Mouse (Mus musculus) limb, embryonic 13.5 days (tissue): ENCODE data around the gene Cab39. TPM values are rescaled to one million over a fixed set of nuclear protein-coding genes. Genes with fewer than 3 reads are reported as not detected.
A peak's percentile ranks its signal among the peaks of the same experiment; 100 is the strongest.

Source experiments
- ATAC-seq: fragments of 200-750 bp; cut with Nextera tagmentation; 2 replicates; pipeline ENCODE4 v1.8.0; 2017; ENCODE audit warnings: low read depth, moderate number of reproducible peaks, moderate TSS enrichment; ENCODE audit not compliant: low FRiP score
- H3K27ac ChIP-seq: fragments of 300-500 bp; sonication (generic); 2 replicates; pipeline ENCODE4 v1.5.1; 2015; ENCODE audit warnings: inconsistent platforms, mild to moderate bottlenecking, moderate library complexity
- H3K27me3 ChIP-seq: fragments of 300-500 bp; sonication (generic); 2 replicates; pipeline ENCODE4 v1.6.1; 2015; ENCODE audit warnings: mild to moderate bottlenecking, inconsistent platforms
- H3K36me3 ChIP-seq: fragments of 300-500 bp; sonication (generic); 2 replicates; pipeline ENCODE4 v1.6.1; 2015; ENCODE audit warnings: inconsistent platforms, mild to moderate bottlenecking, moderate library complexity
- H3K4me1 ChIP-seq: fragments of 300-500 bp; sonication (generic); 2 replicates; pipeline ENCODE4 v1.6.1; 2015; ENCODE audit warnings: inconsistent platforms
- H3K4me2 ChIP-seq: fragments of 300-500 bp; sonication (generic); replicated peaks from 2 replicates; pipeline ENCODE4 v1.6.1; 2015; ENCODE audit warnings: inconsistent platforms, mild to moderate bottlenecking, moderate library complexity
- H3K4me3 ChIP-seq: fragments of 300-500 bp; sonication (generic); 2 replicates; pipeline ENCODE4 v1.5.1; 2015; ENCODE audit warnings: moderate library complexity, mild to moderate bottlenecking, inconsistent platforms
- H3K9ac ChIP-seq: fragments of 300-500 bp; sonication (generic); 2 replicates; pipeline ENCODE4 v1.6.1; 2015; ENCODE audit warnings: mild to moderate bottlenecking, inconsistent platforms
- H3K9me3 ChIP-seq: fragments of 300-500 bp; sonication (generic); 2 replicates; pipeline ENCODE4 v1.6.1; 2016; ENCODE audit warnings: inconsistent platforms
- WGBS: fragments of 180-500 bp; shearing (Covaris S2); methylation state at CpG from one replicate; pipeline ENCODE4 v1.1.7; 2015; 5-methylcytosine and 5-hydroxymethylcytosine counted together
- polyA plus RNA-seq: library from polyadenylated mRNA; unstranded; fragments of >200 nt; fragmentation: Nextera tagmentation; extraction: Ambion mirVana; gene quantifications from 2 replicates; pipeline ENCODE4 v1.2.1, GENCODE M21; 2015

The Cab39 gene
- polyA plus RNA-seq, 1 experiment from 2014 or later: 28.5 TPM

GRCm38 (mm10) chr1:85853865-85854264 lies 60.6 kb downstream of the Cab39 start:
- Histone ChIP-seq H3K27ac (no peak overlapping the region), H3K36me3 (peaks cover 29% of the 10 kb centered on the region), H3K4me1 (no peaks in the 10 kb centered on the region), H3K9me3 (no peaks in the 10 kb centered on the region), H3K27me3 (no peaks in the 10 kb centered on the region), H3K4me2 (no peak overlapping the region), H3K9ac (no peak overlapping the region), H3K4me3 (no peak overlapping the region)
- 85% methylated on average over 2 of the region's 2 CpGs for WGBS
- ATAC-seq: no peak

DNA sequence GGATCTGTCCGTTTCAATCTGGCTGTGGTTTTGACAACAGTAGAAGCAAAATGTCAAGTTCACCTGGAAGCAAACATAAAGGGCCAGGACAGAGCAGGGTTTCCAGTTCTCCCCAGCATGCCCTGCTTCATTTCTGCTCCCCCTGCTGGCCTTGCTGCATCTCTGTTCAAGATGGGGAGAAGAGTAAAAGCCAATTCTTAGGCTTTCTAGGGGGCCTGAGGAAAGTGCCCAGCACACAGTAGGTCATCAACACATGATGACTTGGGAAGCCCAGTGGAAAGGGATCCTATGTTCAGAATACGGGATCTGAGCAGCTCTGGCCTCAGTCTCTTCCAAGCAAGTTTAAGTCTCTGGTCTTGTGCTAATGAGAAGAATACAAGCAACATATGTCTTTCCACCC lies 61.2 kb downstream of the Cab39 start:
- Histone ChIP-seq H3K4me3 (no peak overlapping the region), H3K36me3 (peaks cover 22% of the 10 kb centered on the region), H3K27me3 (no peaks in the 10 kb centered on the region), H3K4me2 (no peak overlapping the region), H3K4me1 (no peaks in the 10 kb centered on the region), H3K9me3 (no peaks in the 10 kb centered on the region), H3K27ac (no peak overlapping the region), H3K9ac (no peak overlapping the region)
- ATAC-seq: no peak
- 68% methylated on average over 2 of the region's 2 CpGs for WGBS

GRCm38 (mm10) chr1:85856266-85856665 lies 63.0 kb downstream of the Cab39 start:
- H3K9ac ChIP-seq: no peak overlapping the region
- H3K36me3 ChIP-seq: peaks cover 11% of the 10 kb centered on the region
- WGBS: 89% methylated on average over 3 of the region's 3 CpGs
- no peak overlapping the region for H3K4me2 ChIP-seq
- no peaks in the 10 kb centered on the region for H3K4me1 ChIP-seq
- ATAC-seq: no peak
- H3K9me3 ChIP-seq: peaks cover 1% of the 10 kb centered on the region; the same call in 1 of the 2 replicates
- H3K27ac ChIP-seq: no peak overlapping the region
- no peak overlapping the region for H3K4me3 ChIP-seq
- H3K27me3 ChIP-seq: no peaks in the 10 kb centered on the region

- H3K27me3 ChIP-seq: no peaks in the 10 kb centered on the region
- no peak for ATAC-seq
- no peak overlapping the region for H3K27ac ChIP-seq
- no peak overlapping the region for H3K4me2 ChIP-seq
- peaks cover 4% of the 10 kb centered on the region; the same call in 1 of the 2 replicates for H3K9me3 ChIP-seq
- 80% methylated on average over 6 of the region's 6 CpGs for WGBS
- H3K4me1 ChIP-seq: no peaks in the 10 kb centered on the region
- H3K4me3 ChIP-seq: no peak overlapping the region
- no peak overlapping the region for H3K9ac ChIP-seq
- peaks cover 2% of the 10 kb centered on the region for H3K36me3 ChIP-seq
These were observed 64.1 kb downstream of the Cab39 start for GRCm38 (mm10) chr1:85857261-85857754.

- WGBS: 75% methylated on average over 10 of the region's 10 CpGs
- ATAC-seq: no peak
- H3K9ac ChIP-seq: no peak overlapping the region
- H3K4me3 ChIP-seq: no peak overlapping the region
- peaks cover 14% of the 10 kb centered on the region; the same call in 1 of the 2 replicates for H3K9me3 ChIP-seq
- H3K4me1 ChIP-seq: no peaks in the 10 kb centered on the region
- no peaks in the 10 kb centered on the region for H3K27me3 ChIP-seq
- H3K36me3 ChIP-seq: no peaks in the 10 kb centered on the region
- no peak overlapping the region for H3K27ac ChIP-seq
- H3K4me2 ChIP-seq: no peak overlapping the region
These were observed 71.1 kb downstream of the Cab39 start for GRCm38 (mm10) chr1:85864383-85864782.

DNA sequence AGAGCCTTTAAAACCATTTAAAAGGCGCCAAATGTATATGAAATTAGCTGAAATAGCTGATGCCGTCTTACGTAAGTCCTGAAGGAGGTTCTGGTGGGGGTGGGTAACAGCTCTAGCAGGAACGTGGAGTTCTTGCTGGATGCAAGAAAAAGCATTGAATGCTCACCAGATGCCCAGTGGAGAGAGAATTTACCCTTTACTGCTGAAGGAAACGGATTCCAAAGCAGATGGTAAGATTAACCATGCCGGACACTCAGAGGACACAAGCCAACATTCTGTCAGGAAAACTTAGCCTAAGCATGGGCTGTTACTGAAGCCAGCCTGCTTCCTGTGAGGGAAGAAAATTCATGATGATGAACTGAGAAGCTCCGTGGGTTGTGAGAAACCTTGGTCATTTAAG lies 76.8 kb downstream of the Cab39 start:
- H3K4me2 ChIP-seq: no peak overlapping the region
- no peak overlapping the region for H3K4me3 ChIP-seq
- H3K27ac ChIP-seq: no peak overlapping the region
- no peak for ATAC-seq
- no peaks in the 10 kb centered on the region for H3K4me1 ChIP-seq
- H3K36me3 ChIP-seq: no peaks in the 10 kb centered on the region
- peaks cover 14% of the 10 kb centered on the region; the same call in 1 of the 2 replicates for H3K9me3 ChIP-seq
- no peaks in the 10 kb centered on the region for H3K27me3 ChIP-seq
- WGBS: 66% methylated on average over 7 of the region's 7 CpGs
- no peak overlapping the region for H3K9ac ChIP-seq

- no peak overlapping the region for H3K9ac ChIP-seq
- no peaks in the 10 kb centered on the region for H3K27me3 ChIP-seq
- H3K4me3 ChIP-seq: no peak overlapping the region
- peaks cover 19% of the 10 kb centered on the region; the same call in 1 of the 2 replicates for H3K9me3 ChIP-seq
- no peak overlapping the region for H3K27ac ChIP-seq
- 71% methylated on average over 2 of the region's 2 CpGs for WGBS
- H3K4me2 ChIP-seq: no peak overlapping the region
- no peaks in the 10 kb centered on the region for H3K4me1 ChIP-seq
- H3K36me3 ChIP-seq: no peaks in the 10 kb centered on the region
- ATAC-seq: no peak
These were observed 77.3 kb downstream of the Cab39 start for GRCm38 (mm10) chr1:85870546-85870945.

DNA sequence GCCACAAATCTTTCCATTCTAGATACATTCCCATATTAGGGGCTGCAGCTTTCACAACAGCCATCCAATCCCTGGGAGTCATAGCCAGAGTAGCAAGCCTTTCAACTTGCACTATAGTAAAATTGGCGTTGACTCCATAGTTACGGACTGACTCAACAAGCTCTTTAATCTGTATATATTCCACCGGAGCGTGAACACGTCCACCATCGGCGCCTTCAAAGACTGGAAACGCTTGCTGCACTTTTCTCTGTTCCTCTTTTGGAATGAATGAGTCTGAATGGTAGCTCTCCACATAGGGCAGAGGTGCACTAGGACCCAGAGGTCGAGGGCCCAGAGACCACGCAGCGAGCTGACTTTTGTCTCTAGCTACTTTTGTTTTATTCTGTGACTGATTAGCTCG lies 88.8 kb downstream of the Cab39 start:
- H3K4me2 ChIP-seq: no peak overlapping the region
- no peak overlapping the region for H3K9ac ChIP-seq
- no peaks in the 10 kb centered on the region for H3K27me3 ChIP-seq
- no peaks in the 10 kb centered on the region for H3K36me3 ChIP-seq
- no peak overlapping the region for H3K27ac ChIP-seq
- H3K9me3 ChIP-seq: peaks cover 56% of the 10 kb centered on the region
- no peak for ATAC-seq
- H3K4me3 ChIP-seq: no peak overlapping the region
- WGBS: 92% methylated on average over 12 of the region's 12 CpGs
- H3K4me1 ChIP-seq: no peaks in the 10 kb centered on the region

DNA sequence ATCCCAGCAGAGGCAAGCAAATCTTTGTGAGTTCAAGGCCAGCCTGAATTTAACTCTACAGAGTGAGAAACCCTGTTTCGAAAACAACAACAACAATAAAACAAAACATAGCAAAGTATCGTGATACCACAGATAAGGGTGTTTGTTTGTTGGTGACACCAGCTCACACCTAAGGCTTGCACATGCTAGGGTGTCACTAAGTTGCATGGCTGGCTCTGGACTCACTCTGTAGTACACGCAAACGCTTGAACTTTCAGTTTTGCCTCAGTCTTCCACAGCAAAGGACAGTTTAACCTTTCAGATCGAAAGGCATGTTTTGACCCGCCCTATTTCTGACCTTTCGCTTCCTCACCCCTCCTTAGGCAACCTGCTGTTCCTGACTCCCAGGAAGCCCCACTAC lies 94.0 kb downstream of the Cab39 start:
- no peak for ATAC-seq
- H3K9me3 ChIP-seq: peaks cover 15% of the 10 kb centered on the region
- H3K4me2 ChIP-seq: no peak overlapping the region
- WGBS: 86% methylated on average over 7 of the region's 7 CpGs
- no peaks in the 10 kb centered on the region for H3K36me3 ChIP-seq
- no peaks in the 10 kb centered on the region for H3K27me3 ChIP-seq
- H3K4me3 ChIP-seq: no peak overlapping the region
- H3K9ac ChIP-seq: no peak overlapping the region
- H3K27ac ChIP-seq: no peak overlapping the region
- no peaks in the 10 kb centered on the region for H3K4me1 ChIP-seq

GRCm38 (mm10) chr1:85894231-85894747 lies 101.0 kb downstream of the Cab39 start, which contains the start of gene Itm2c:
Gene Itm2c, plus strand, starts transcription at chr1:85894281.
- H3K36me3 ChIP-seq: no peaks in the 10 kb centered on the region
- peak within 1 kb of the TSS; percentile 79 for H3K4me2 ChIP-seq
- peak within 1 kb of the TSS; percentile 84 for H3K4me3 ChIP-seq
- no peaks in the 10 kb centered on the region for H3K27me3 ChIP-seq
- H3K4me1 ChIP-seq: peaks cover 44% of the 10 kb centered on the region
- ATAC-seq: peak; percentile 88
- H3K9ac ChIP-seq: peak within 1 kb of the TSS; percentile 85
- peak within 1 kb of the TSS; percentile 93 for H3K27ac ChIP-seq
- 1% methylated on average over 35 of the region's 35 CpGs for WGBS
- peaks cover 3% of the 10 kb centered on the region; the same call in 1 of the 2 replicates for H3K9me3 ChIP-seq

GRCm38 (mm10) chr1:85894748-85895360 lies 101.6 kb downstream of the Cab39 start:
- no peaks in the 10 kb centered on the region for H3K27me3 ChIP-seq
- H3K27ac ChIP-seq: peak overlapping the region; percentile 93
- H3K4me3 ChIP-seq: peak overlapping the region; percentile 84
- peak overlapping the region; percentile 79 for H3K4me2 ChIP-seq
- H3K4me1 ChIP-seq: peaks cover 50% of the 10 kb centered on the region
- peaks cover 3% of the 10 kb centered on the region; the same call in 1 of the 2 replicates for H3K9me3 ChIP-seq
- H3K36me3 ChIP-seq: no peaks in the 10 kb centered on the region
- 0% methylated on average over 30 of the region's 30 CpGs for WGBS
- peak overlapping the region; percentile 85 for H3K9ac ChIP-seq
- ATAC-seq: peak; percentile 58

- Histone ChIP-seq H3K27ac (peak overlapping the region; percentile 93), H3K4me3 (peak overlapping the region; percentile 84), H3K27me3 (no peaks in the 10 kb centered on the region), H3K4me1 (peaks cover 56% of the 10 kb centered on the region), H3K9ac (peak overlapping the region; percentile 85), H3K36me3 (no peaks in the 10 kb centered on the region), H3K4me2 (peak overlapping the region; percentile 79), H3K9me3 (peaks cover 3% of the 10 kb centered on the region; the same call in 1 of the 2 replicates)
- peak; percentile 48 for ATAC-seq
- WGBS: 1% methylated on average over 15 of the region's 15 CpGs
These were observed 102.2 kb downstream of the Cab39 start for GRCm38 (mm10) chr1:85895391-85895837.
